Mouse (Mus musculus) neural tube, embryonic 10.5 days (tissue): ENCODE data around the gene Wrap73.

Source experiments
- DNase-seq: peaks from one replicate; pipeline ENCODE4 v3.0.0-alpha.2; 2017; ENCODE audit warnings: low spot score; ENCODE audit errors: extremely low spot score

The Wrap73 gene

GRCm38 (mm10) chr4:154139671-154140181 is 2.4 kb upstream of the Wrap73 start:
- no peak for DNase-seq

DNA sequence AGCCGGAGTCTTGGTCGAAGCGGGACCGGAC is 2.2 kb upstream of the Wrap73 start, which contains the start of gene Trp73:
Gene Trp73 (minus strand): TSS at position 27 of the 31 bp plus-strand sequence.
- DNase-seq = no peak

GRCm38 (mm10) chr4:154140213-154141008 is 1.8 kb upstream of the Wrap73 start:
- peak; percentile 67 for DNase-seq

GRCm38 (mm10) chr4:154141009-154141867 is 934 bp upstream of the Wrap73 start:
- DNase-seq = peak; percentile 49

DNA sequence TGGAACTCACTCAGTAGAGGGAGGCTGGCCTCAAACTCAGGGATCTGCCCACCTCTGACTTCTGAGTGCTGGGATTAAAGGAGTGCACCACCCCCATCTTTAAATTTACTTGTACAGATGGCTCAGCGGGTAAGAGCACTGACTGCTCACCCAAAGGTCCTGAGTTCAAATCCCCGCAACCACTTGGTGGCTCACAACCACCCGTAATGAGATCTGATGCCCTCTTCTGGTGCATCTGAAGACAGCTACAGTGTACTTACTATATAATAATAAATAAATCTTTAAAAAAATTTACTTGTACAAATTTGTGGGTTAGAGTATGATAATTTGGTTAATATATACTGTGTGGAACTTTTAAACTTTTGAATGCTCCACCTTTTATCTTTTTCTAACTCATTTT is 2.5 kb downstream of the Wrap73 start:
- DNase-seq = no peak

- no peak for DNase-seq
These were observed 4.2 kb downstream of the Wrap73 start for GRCm38 (mm10) chr4:154146342-154146741.

GRCm38 (mm10) chr4:154154104-154154503 is 11.9 kb downstream of the Wrap73 start:
- no peak for DNase-seq

DNA sequence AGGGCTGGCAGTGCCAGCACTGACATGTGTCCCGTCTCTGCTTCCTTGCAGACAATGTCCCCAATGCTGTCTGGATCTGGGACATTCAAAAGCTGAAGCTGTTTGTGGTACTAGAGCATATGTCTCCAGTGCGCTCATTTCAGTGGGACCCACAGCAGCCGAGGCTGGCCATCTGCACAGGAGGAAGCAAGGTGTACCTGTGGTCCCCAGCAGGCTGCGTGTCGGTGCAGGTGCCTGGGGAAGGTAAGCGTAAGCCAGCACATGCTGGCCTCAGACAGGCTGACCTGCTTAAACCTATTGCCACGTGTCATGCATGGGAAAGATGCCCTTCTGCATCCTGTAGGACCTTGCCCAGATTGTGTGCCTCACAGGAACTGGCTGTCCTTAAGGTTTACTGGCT is 13.9 kb downstream of the Wrap73 start:
- DNase-seq = no peak

- DNase-seq = no peak
These were observed 15.9 kb downstream of the Wrap73 start for GRCm38 (mm10) chr4:154157970-154158662.

- DNase-seq = peak; percentile 90
These were observed 16.8 kb downstream of the Wrap73 start for GRCm38 (mm10) chr4:154159002-154159401.

DNA sequence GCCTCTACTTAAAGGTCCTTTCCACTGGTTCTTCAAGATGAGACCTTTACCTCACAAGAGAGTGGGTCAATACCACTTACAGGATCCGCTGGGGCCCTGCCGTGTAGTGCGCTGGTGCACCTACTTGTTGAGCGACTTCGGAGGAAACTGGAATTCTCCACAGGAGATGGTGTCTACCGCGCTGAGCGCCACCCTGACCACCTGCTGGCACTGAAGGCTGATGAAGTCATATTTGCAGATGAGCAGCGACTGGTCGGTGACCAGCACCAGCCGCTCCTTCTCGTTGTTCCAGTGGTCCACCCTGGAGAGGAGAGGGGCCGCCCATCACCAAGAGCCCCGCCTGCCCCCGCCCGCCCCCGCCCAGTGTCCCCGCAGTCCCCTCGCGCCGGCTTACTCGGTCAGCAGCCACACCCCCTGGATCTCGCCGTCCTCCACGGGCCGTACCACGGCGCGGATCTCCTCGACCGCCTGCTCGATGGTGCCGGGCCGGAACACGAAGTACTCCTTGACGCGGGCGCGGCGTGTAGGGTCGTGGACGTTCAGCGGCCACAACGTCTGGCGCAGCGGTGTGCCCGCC is 17.9 kb downstream of the Wrap73 start:
- DNase-seq = no peak

DNA sequence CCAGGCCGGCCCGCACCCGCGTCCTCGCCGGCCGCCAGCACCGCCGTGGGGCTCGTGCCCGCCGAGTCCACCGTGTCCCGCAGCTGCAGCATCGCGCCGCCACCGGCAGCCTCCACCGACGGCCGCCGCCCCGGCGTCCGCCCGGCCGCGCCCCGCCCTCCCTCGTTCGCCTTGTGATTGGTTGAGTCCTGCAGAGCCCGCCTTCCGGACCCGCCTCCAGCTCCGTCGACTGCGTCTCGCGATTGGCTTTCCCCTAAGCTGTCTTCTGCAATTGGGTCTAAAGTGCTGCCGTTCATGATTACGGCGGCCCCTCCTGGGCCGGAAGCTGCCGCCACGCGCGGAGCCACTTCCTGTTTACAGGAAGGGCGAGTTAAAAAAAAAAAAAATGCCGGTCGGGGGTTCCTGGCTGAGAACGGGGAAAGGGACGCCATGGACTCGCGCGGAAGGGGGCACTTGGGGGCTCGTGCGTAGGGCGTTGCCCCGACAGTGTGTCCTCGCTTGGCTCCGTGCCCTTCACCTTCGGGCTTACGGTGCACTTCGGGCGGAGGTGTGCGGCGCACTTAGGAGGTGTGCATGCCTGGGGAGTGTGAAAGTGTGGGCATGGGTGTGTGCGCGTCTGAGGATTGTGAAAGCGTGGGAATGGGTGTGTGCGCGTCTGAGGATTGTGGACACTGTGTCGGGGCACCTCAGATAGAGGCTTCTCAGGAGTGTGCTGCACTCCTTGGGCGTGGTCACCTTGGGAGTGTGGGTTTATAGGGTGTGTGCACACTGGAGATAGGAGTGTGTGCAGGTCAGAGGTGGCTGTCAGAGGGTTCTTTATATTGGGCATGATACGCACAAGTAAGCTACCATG is 18.6 kb downstream of the Wrap73 start, which contains the start of gene Tprgl:
Gene Tprgl (minus strand): TSS at position 129 of the 853 bp plus-strand sequence.
- DNase-seq = peak; percentile 96

DNA sequence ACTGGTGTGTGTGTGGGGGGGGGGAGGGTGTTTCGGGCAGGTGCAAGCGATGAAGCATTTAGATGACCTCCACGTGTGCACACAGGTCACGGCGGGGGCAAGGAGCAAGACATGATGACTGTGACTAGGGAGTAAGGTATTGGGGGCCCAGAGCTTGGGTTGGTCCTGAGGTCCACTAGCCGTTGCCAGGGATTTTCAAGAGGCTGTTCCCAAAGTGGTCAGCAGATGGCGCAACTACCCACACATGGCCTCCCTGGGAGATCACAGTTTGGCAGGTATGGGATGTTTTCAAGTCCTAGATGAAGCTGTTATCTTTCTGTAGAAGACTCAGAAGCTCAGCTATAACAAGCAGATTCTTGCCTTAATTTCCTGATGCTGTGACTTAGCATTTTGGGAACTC is 21.1 kb downstream of the Wrap73 start:
- DNase-seq = peak; percentile 85

- peak; percentile 70 for DNase-seq
These were observed 24.9 kb downstream of the Wrap73 start for GRCm38 (mm10) chr4:154167053-154167452.

DNA sequence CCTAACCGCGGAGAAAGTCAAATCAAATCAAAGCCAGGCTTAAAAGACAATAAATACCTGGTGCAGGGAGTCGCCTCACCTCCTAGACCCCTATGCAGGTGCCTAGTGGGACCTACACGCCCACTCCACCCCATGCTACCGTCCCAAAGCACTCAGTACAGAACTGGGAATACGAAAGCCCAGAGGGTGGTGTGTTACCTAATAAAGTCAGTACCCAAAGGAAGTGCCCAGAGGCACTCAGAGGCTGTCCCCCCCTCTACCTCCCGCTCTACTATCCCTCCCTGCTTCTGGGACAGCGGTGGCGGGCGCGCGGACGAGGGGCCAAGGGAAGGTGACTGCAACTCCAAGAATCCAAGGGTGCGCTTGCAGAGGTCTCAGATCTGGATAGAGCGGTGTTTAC is 27.8 kb downstream of the Wrap73 start:
- DNase-seq = no peak

DNA sequence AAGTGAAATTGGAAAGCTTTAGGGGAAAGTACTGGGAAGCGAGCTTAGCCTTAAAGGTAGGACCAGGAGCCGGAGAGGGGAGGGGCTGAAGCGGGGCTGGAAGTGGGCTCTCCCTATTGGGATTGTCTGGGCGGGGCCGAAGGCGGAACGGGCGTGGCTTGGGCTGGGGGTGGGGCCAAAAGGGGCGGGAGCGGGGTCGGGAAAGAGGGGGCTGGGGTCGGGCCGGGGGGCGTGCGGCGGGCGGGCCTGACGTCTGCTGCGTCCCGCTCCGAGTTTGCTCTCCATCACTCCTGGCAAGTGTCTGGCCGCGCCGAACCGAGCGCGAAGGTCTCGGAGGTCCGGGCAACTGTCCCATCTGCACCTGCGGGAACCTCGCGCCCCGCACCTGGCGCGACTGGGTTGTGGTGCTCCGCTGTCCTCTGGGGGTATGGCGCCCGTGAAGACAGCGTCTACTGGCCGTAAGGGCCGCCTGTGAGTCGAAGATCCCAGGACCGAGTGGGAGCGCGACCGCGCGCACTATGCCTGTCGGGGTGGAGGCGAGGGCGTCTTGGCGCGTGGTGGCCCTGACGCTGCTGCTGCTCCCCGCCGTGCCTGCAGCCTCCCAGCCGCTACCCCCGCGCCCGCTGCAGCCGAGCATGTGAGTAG is 28.5 kb downstream of the Wrap73 start, which contains the start of gene Megf6:
Gene Megf6 (plus strand): TSS at position 225 of the 645 bp plus-strand sequence.
- DNase-seq = peak; percentile 86

GRCm38 (mm10) chr4:154171151-154171930 is 29.2 kb downstream of the Wrap73 start:
- peak; percentile 73 for DNase-seq

DNA sequence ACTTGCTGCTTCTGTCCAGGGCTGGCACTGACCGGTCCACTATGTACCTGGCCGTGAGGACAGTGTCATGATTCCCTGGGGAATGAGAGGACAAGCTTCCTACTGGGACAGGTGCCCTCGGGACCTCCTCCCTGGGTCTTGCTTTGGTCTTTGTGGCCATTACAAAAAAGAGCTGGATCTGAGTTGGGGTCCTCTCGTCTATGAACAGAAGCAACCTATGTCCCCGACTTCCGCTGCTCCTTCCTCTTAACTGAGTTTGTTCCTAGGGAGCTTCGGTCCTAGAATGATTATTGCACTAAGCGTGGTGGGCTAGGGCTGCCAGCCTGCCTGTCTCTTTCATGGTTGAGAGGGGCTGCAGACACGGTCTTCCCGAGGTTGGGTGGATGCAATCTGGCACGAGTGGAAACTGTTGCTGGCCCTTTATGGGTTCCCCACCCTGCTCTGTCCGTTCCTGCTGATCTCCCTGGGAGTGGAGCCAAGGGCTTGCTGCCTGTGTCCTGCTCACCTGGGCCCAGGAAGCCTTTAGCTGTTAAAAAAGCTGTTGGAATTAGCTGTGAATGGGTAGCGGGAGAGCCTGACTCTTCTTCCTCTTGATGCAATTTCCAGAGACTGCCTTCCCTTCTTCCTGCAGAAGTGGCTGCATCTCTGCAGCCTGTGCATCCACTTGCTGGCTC is 29.9 kb downstream of the Wrap73 start:
- DNase-seq = no peak

- no peak for DNase-seq
These were observed 35.1 kb downstream of the Wrap73 start for GRCm38 (mm10) chr4:154177257-154177656.
